Mouse (Mus musculus): ENCODE data around the gene Map3k9.

DNA sequence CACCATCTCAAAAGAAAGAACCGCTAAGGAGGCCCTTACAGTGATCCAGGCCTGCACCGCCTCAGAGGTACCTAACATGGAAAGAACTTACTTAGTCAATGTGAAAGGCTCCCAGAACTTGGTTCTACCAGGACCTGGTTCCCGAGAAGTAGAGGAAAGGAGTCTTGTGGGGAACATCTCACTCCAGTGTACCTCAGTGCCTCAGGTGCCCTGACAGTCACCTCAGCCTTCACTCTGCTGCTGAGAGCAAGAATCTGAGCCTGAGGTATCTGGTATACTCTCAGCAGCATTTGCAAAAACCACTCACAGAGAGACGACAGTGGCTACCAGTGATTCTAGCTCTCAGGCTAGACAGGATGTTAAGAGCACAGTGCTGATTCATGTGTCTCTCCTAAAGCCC lies 6.8 kb downstream of the Map3k9 start:
- TF ChIP-seq MYOD1 (IDR thresholded peaks at IDR 0.05; ENCODE audit: control insufficient read depth in 1 of 3, insufficient read length in 2 of 3, low read depth in 2 of 3): no peak
- no peak for TF ChIP-seq CEBPB (IDR thresholded peaks at IDR 0.05; ENCODE audit: insufficient read depth, poor library complexity, severe bottlenecking)
- no peak for TF ChIP-seq POLR2A (IDR thresholded peaks at IDR 0.05; ENCODE audit: insufficient read length, low read depth)
- TF ChIP-seq USF1 (IDR thresholded peaks at IDR 0.05; ENCODE audit: low read depth): no peak
- TF ChIP-seq TCF12 (IDR thresholded peaks at IDR 0.05; ENCODE audit: insufficient read depth, poor library complexity, severe bottlenecking): no peak
- TF ChIP-seq TCF3 (IDR thresholded peaks at IDR 0.05; ENCODE audit: insufficient read length, low read depth): no peak
- TF ChIP-seq MAX (IDR thresholded peaks at IDR 0.05; ENCODE audit: low read depth): no peak
- TF ChIP-seq SRF (IDR thresholded peaks at IDR 0.05; ENCODE audit: control insufficient read depth, insufficient read length, low read depth): no peak
- TF ChIP-seq POLR2AphosphoS2 (IDR thresholded peaks at IDR 0.05; ENCODE audit: insufficient read length, low read depth): no peak
